Mouse (Mus musculus): ENCODE results near the gene Lcn5.

- TF ChIP-seq CTCF (IDR thresholded peaks at IDR 0.05; ENCODE audit: insufficient read depth, low read length) = no peak
- TF ChIP-seq POLR2A (IDR thresholded peaks at IDR 0.05; ENCODE audit: borderline replicate concordance, extremely low read depth, low read depth, low read length) = no peak
Measured at GRCm38 (mm10) chr2:25657246-25657645, 506 bp upstream of the Lcn5 start.

Data from lung, adult 2 months (tissue).